Mouse (Mus musculus) lung, adult 2 months (tissue): ENCODE results near the gene Dtnb.

ENCODE experiments used
- CTCF ChIP-seq: fragments of 200-500 bp; IDR thresholded peaks from 2 replicates; pipeline ENCODE4 v1.5.1; 2011; ENCODE audit warnings: mild to moderate bottlenecking, low read length, control low read depth; ENCODE audit not compliant: insufficient read depth
- POLR2A ChIP-seq: fragments of 200-500 bp; IDR thresholded peaks from 2 replicates; pipeline ENCODE4 v1.6.1; 2011; ENCODE audit warnings: low read depth, mild to moderate bottlenecking, control low read depth, low read length, borderline replicate concordance; ENCODE audit errors: extremely low read depth

- no peak for TF ChIP-seq CTCF
- TF ChIP-seq POLR2A: no peak
Observed at GRCm38 (mm10) chr12:3780405-3780891, 208.3 kb downstream of the Dtnb start.
